Mouse (Mus musculus) T-helper 1 cell (primary cell): ENCODE data around the gene Hs2st1.

Experiments
- in situ Hi-C: fragments of 300-600 bp; cut with MboI, MseI; formaldehyde crosslinking; loops from one replicate; pipeline ENCODE4 v1.15.1; 2025; ENCODE audit warnings: high pct_unique_total_duplicates

Gene Hs2st1

GRCm38 (mm10) chr3:144453701-144454430, 116.1 kb downstream of the Hs2st1 start:
- in situ Hi-C loops = loop anchor here (10.0 kb wide), 1 partner anchor 261 kb away; no protein-coding TSS in a partner anchor

GRCm38 (mm10) chr3:144448977-144449376, 121.0 kb downstream of the Hs2st1 start:
- in situ Hi-C loops = no loop called here

- in situ Hi-C loops = no loop called here
These were observed 122.1 kb downstream of the Hs2st1 start for GRCm38 (mm10) chr3:144447917-144448316.

GRCm38 (mm10) chr3:144446081-144446634, 123.8 kb downstream of the Hs2st1 start:
- in situ Hi-C loops = no loop called here

- in situ Hi-C loops = no loop called here
These were observed 132.0 kb downstream of the Hs2st1 start for GRCm38 (mm10) chr3:144437871-144438398.

- in situ Hi-C loops = no loop called here
These were observed 133.9 kb downstream of the Hs2st1 start for GRCm38 (mm10) chr3:144436076-144436475.

GRCm38 (mm10) chr3:144435281-144435680, 134.7 kb downstream of the Hs2st1 start:
- in situ Hi-C loops = no loop called here

- in situ Hi-C loops = no loop called here
These were observed 135.7 kb downstream of the Hs2st1 start for GRCm38 (mm10) chr3:144434276-144434675.

- in situ Hi-C loops = no loop called here
These were observed 136.9 kb downstream of the Hs2st1 start for GRCm38 (mm10) chr3:144433039-144433438.

- in situ Hi-C loops = no loop called here
These were observed 137.8 kb downstream of the Hs2st1 start for GRCm38 (mm10) chr3:144432143-144432577.

GRCm38 (mm10) chr3:144428514-144429431, 141.2 kb downstream of the Hs2st1 start:
- in situ Hi-C loops = no loop called here

GRCm38 (mm10) chr3:144425041-144425448, 144.9 kb downstream of the Hs2st1 start:
- in situ Hi-C loops = no loop called here

- in situ Hi-C loops = loop anchor here (25.0 kb wide), 1 partner anchor 1741 kb away; no protein-coding TSS in a partner anchor
These were observed 148.4 kb downstream of the Hs2st1 start for GRCm38 (mm10) chr3:144421404-144422180.

- in situ Hi-C loops = loop anchor here (25.0 kb wide), 1 partner anchor 1748 kb away; no protein-coding TSS in a partner anchor
These were observed 156.2 kb downstream of the Hs2st1 start for GRCm38 (mm10) chr3:144413821-144414220.

- in situ Hi-C loops = loop anchor here (25.0 kb wide), 1 partner anchor 1750 kb away; no protein-coding TSS in a partner anchor
These were observed 157.3 kb downstream of the Hs2st1 start for GRCm38 (mm10) chr3:144412538-144413272.

GRCm38 (mm10) chr3:144411650-144412278, 158.2 kb downstream of the Hs2st1 start:
- in situ Hi-C loops = loop anchor here (25.0 kb wide), 1 partner anchor 1751 kb away; no protein-coding TSS in a partner anchor

GRCm38 (mm10) chr3:144411051-144411542, 158.9 kb downstream of the Hs2st1 start:
- in situ Hi-C loops = loop anchor here (25.0 kb wide), 1 partner anchor 1751 kb away; no protein-coding TSS in a partner anchor

- in situ Hi-C loops = loop anchor here (25.0 kb wide), 1 partner anchor 1753 kb away; no protein-coding TSS in a partner anchor
These were observed 161.0 kb downstream of the Hs2st1 start for GRCm38 (mm10) chr3:144408953-144409352.

GRCm38 (mm10) chr3:144405331-144405730, 164.7 kb downstream of the Hs2st1 start:
- in situ Hi-C loops = loop anchor here (25.0 kb wide), 1 partner anchor 1757 kb away; no protein-coding TSS in a partner anchor
